Mouse (Mus musculus) retina, postnatal 1 day (tissue): ENCODE measurements around the gene Card11.

Experiments used
- DNase-seq: peaks from one replicate; pipeline ENCODE4 v3.0.0-alpha.2; 2012

Gene Card11

DNA sequence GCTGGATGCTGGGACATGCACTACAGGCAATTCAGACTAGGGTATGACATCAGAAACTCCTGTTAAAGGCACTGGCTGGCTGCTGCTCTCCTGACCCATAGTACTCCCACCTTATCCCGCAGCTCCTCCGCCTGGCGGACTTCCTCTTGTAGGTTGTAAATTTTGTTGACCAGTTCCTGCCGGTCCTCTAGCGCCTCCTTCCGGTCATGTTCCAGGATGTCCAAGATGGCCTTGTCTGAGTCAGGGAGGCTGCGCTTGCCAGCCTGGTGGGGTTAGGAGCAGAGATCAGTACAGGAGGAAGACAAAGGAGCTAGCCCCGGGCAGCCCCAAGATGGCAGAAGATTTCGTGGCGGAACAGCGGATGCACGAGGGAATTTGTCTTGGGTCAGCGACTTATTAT, 99.5 kb downstream of the Card11 start:
- no peak for DNase-seq

DNA sequence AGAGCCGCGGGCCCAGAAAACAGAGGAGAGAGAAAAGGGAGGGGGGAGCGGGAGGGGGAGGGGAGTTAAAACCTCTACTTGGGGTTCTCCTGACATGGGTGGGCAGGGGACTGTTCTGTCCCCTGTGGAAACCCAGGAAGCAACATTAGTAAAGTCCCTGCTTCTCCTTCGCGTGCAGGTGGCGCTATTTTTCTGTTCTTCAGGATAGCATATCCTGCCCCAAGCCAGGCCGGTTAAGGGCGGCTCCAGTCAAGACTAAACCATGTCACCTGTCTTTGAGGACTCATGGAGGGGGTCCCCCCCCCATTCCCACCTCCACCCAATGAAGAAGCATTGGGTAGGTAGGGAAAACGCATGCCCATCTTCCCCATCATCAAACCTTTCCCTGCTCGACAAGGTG, 109.3 kb downstream of the Card11 start:
- peak; percentile 41 for DNase-seq

DNA sequence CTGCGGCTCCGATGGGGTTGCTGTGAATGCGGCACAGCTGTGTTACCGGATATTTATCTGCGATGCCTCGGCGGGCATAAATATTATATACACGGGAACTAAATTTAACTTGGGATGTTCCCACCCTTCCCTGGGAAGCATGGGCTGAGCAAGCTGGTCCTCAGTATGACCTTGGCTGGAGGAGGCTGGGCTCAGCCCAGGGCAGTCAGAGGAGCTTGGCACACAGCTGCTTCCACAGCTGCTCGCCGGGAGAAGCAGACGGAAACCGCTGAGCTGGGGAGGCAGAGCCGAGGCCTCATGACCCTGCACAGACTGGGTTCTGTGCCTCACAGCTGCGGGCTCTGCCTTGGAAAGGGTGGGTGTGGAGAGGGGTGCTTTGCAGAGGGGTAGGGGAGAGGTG, 110.3 kb downstream of the Card11 start:
- DNase-seq: no peak

DNA sequence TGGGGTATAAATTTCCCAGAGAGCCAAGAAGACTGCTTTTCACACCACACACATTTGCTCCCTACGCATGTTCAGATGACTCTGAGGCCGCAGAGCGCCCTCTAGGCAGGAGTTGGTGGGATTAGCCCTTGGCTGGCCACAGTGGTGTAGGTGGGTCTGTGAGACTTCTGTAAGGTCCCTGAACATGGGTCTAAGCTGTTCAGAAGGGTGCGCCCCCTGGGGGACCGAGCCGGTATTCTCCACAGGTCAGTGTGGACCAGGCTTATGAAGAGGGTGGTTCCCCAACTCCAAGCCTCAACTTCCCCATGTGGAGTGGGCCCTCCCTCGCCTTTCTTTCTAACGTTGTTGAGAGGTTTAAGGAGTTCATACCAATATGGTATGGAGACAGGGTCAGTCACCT, 110.8 kb downstream of the Card11 start:
- peak; percentile 52 for DNase-seq

- peak; percentile 61 for DNase-seq
These were observed 112.5 kb downstream of the Card11 start for GRCm38 (mm10) chr5:140887871-140888270.

GRCm38 (mm10) chr5:140884966-140885365, 115.4 kb downstream of the Card11 start:
- DNase-seq: no peak

DNA sequence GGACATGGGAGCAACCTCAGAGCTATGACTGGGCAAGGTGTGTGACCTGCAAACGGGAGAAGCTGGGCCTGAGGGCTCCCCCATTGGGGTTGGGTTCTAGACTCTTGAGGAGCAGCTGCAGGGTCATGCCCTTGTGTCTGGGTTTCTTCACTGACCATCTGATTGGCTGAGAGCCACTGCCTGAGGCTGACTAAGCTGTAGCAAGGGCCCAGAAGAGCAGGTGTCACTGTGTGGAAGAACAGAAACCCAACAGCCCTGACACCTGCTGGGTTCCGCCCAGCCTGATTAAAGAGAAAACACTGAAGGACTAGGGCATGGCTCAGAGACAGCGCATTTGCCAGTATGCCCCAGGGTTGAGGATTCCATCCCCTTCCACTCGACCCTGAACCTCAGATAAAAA, 118.0 kb downstream of the Card11 start:
- no peak for DNase-seq

GRCm38 (mm10) chr5:140880151-140880550, 120.2 kb downstream of the Card11 start:
- DNase-seq: no peak

GRCm38 (mm10) chr5:140878644-140879043, 121.7 kb downstream of the Card11 start:
- DNase-seq: no peak

DNA sequence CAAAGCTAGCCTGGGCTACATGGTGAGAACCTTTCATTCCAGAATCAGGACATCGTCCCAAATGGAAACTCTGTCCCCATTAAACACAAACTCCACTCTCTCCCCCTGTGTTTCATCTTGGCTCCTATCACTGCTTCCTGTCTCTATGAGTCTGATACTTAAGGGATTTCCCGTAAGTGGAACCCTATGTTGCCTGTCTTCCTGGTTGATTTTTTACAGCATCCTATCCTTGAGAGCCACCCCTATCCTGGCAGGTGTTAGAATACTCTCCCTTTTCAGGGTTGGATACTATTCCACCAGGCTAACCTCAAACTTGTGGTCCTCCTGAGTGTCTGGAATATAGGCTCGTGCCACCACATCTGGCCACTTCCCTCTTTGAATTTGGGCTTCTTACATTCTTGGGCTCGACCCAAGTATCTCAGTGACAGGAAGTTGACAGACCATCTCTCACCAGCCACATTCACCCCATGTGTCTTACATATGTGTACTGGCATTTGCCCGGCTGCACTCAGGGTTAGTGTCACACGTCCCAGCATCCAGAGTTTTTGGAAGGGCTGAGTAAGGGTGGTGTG, 126.6 kb downstream of the Card11 start:
- DNase-seq: no peak

DNA sequence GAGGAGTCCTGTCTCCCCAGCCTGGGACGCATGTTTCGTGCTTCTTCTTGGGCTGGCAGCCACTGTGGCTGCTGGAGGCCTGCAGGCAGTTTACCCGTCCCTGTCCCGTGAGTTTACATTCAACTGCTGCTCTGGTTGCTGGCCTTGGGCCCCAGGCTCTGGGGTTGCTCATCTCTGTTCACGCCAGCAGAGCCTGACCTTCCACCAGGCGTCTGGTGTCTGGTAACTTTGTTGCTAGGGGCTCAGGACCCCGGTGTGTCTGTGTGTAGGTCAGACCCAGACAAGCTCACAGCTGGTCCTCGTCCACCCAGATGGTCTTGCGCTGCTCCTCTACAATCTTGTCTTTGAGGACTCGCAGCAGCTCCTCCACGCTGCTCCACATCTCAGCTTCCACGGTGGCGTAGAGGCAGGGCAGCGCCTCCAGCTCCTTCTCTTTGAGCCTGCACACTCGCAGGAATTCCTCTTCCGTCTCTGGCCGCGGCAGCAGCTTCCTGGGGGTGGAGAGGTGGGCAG, 127.3 kb downstream of the Card11 start:
- DNase-seq: peak; percentile 52

DNA sequence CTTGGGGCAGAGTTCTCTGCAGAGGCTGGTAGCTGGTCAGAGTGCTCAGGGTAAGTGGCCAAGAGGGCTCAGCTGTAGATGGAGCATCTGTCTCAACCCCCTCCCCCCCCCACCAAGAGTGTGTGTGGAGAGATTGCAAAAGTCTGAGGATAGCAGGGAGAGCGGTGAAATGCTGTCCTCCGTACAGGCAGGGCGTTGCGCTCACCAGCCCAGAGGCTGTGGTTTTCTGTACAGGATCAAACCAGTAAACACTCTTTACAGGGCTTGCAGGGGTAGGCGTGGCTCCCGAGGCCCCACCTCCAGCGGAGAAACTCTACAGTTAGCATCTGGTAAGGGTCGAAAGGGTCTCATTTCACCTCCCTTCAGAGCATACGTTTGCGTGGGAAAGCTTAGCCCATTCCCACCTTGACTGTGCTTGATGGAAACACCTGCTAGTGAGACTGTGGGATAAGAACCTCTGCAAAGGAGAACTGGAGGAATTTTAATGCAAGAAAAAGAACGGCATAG, 127.8 kb downstream of the Card11 start:
- DNase-seq: peak; percentile 49

- no peak for DNase-seq
These were observed 129.1 kb downstream of the Card11 start for GRCm38 (mm10) chr5:140871241-140871640.

- peak; percentile 75 for DNase-seq
These were observed 131.3 kb downstream of the Card11 start for GRCm38 (mm10) chr5:140869034-140869433.

DNA sequence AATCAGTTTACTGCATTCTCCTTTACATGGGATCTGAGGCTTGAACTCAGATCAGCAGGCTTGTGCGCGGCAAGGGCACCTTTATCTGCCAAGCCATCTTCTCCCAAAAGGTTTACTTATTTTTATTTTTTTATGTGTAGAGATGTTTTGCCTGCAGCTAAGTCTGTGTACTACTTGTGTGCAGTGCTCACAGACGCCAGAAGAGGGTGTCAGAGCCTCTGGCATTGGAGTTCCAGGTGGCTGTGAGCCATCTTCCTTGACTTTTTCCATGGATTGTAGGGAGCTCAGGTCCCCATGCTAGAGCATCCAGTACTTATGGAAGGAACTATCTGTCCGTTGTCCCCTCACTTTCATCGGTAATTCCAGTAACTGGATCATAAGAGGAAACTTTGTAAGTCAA, 140.7 kb downstream of the Card11 start:
- no peak for DNase-seq

DNA sequence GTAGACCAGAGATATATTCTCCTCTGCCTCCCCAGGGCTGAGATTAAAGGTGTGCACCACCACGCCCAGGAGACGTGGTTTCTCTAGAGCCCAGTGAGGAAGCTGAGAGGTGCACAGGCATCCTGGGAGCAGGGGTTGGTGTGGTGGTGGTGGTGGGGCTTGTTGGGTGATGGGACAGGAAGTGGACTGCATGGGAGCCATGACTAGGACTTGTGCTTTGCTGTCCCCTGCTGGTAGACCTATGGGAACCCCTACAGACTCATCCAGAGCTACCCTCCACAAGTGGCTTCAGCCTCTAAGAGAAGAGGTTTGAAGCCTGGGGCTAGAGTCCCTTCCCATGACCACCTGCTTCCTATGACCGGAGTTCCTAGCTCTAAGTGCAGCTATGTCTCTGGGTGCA, 142.0 kb downstream of the Card11 start:
- DNase-seq: no peak

DNA sequence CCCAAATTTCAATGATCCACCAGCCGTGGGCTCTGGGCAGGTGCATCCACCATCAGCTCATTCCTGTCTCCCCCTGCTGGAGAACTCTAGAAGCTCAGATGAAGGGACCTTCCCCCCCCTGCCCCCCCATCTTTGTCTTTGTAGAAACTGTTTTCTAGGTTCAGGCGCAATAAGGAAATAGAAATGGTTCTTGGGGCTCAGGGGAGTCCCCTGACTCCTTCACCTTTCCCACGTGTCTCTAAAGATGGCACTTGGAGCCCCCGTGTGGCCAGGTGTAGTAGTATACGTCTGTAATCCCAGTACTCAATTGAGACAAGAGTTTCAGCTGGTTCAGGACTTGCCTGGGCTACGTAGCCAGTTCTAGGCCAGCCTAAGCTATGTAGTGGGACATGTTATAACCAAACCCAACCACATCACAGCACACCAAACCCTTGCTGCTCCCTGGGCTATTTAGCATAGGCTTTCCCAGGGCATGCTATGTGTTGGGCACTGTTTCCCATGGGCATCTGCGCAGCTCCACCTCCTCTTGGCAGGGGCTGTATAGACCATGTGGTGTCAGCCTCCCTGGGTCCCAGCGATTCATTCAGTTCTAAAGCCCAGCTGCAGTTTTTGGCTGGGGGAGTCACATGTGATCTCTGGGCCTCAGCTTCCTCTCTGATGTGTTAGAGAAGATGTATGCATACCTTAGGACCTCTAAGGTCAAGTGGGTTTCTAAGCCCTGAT, 142.8 kb downstream of the Card11 start:
- DNase-seq: no peak

GRCm38 (mm10) chr5:140855909-140856530, 144.4 kb downstream of the Card11 start:
- no peak for DNase-seq

DNA sequence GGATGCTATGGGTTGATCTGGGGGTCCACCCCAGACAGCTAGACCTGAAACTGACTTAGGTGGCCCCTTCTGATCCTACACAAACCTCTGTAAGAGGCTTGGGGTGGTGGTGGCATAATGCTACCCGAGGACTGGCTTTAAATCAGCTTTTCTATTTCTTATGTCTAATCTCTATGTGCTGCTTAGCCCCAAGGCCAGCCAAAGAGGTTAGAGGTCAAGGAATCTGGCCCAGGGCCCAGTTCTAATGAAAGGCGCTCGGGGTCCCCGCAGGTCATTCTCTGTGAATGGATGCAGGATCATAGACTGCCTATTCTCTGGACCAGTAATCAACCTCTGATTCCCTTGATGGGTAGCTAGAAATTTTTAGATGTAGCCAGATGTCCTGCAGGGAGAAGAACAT, 145.7 kb downstream of the Card11 start:
- DNase-seq: peak; percentile 53

DNA sequence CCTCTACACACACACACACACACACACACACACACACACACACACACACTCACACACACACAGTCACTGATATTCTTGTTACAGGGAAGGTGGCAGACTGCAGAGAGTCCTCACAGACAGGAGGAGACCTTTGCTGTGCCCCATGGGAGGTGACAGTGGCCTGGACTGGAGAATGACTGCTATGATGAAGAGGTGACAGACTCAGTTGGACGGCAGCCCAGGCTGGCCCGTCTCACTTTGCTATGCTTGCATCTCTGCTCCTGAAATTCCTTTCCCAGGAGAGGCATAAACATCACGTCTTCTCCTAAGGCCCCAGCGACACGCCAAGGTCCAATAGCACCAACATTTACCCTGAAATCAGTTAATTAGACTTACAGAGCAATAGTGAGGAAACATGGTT, 146.7 kb downstream of the Card11 start:
- no peak for DNase-seq

- no peak for DNase-seq
These were observed 147.9 kb downstream of the Card11 start for GRCm38 (mm10) chr5:140852435-140852996.

DNA sequence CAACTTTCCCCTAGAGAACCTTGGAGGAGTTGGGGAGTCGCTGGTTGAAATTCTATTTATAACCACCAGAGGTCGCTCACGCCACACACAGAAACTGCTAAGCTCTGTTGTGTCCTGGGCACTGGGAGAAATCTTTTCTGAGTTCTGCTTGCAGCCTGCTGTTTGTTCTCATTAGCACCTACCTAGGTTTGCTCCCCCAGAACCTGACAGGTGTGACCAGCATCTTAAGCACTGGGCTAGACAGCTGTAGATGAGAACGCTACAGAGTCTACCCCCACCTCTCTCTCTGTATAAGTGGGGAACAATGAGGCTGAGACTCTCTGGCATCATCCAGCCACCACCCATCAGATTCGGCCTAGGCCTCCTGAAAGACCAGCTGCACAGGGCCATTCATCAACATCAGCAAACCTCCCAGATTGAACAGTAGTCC, 153.1 kb downstream of the Card11 start:
- DNase-seq: peak; percentile 80

DNA sequence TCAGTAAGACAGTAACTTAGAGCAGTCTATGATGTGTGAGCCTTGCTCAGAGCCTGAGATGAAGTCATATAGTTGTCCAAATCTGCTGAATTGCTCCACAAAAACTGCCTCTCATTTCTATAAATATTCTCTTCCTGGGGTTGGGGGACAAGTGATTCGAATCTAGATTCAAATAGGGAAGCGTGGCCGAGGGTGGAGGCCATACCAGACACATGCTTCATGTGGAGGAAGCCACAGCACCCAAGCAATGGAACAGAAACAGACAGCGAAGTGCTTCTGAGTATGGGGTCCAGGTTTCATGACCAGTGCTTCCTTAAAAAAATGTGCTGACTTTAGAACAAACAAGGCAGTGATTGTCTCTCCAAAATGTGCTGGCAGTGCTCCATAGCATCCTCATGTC, 158.4 kb downstream of the Card11 start:
- DNase-seq: no peak

GRCm38 (mm10) chr5:140831064-140831431, 169.3 kb downstream of the Card11 start:
- DNase-seq: no peak
